Mouse (Mus musculus): ENCODE measurements around the gene Gng4.
"Not testable (repeated sequence)": the region's sequence is repeated elsewhere in the genome, so short reads cannot be mapped to it uniquely, and the experiment has no call there.

The Gng4 gene

DNA sequence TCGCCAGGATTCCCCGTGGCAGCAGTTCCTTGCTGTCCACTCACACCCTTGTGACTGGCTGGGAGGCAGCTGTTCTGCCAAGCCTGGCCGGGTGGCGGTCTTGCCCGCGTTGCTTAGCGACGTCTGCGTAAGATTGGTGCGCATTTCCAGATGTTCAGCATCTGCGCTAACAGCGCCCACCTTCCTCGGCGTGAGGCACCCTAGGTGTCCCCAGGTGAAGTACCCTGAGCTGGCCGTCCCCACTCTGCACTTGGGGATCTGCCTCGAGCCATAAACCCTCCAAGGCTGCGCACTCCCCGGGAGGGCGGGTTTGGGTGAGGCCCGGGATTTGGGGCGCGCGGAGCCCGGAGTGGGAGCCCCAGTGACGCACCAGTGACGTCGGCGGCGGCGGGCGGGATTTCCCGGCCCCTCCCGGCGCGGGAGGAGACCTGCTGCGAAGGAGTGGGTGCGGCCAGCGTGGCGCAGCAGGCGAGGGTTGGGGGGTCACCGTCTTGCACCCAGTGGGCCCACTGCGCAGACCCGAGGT is at the start of gene Gng4:
TSS of gene Gng4 (plus strand) at position 166 of the 526 bp plus-strand sequence.
- DNase-seq (ENCODE audit: low spot score in 2 of 2): peak in 1 of 2 experiments; percentile 19

DNA sequence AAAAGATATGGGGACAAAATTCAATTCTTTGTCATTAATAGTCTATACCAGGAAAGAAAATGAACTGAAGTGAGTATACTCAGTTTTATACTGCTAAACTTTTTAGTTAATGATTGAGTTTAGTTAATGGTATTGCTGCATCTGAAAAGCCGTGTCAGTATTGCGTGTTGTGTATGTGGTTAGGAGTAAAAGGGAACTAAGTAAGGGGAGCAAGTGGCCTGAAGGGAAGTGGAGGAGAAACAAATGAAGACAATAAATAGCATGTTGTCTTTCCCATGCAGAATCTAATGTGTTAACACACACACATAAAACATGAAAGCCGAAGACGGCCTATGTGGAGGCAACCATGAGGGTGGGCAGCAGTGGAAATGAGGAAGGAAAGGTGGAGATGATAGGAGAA is 44.6 kb upstream of the Gng4 start:
- no peak for DNase-seq (ENCODE audit: low spot score in 2 of 2)

DNA sequence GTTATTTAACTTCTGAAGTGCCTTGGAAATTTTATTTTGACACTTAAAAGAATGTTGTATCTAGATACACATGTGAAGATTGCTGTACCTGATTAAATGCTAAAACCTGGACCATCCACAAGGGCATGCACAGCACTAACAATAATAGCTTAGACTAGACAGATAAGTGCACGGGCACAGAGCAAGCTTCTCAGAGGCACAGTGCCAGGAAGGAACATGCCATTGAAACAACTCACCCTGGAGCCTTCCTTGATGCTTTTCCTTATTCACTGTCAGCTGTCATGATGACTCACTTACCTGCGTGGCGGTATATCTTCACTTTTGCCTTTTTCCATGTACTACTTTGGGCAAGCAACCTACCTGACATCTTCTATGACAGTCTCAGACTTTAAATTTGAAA is 37.9 kb upstream of the Gng4 start:
- no peak for DNase-seq (ENCODE audit: low spot score in 2 of 2)

DNA sequence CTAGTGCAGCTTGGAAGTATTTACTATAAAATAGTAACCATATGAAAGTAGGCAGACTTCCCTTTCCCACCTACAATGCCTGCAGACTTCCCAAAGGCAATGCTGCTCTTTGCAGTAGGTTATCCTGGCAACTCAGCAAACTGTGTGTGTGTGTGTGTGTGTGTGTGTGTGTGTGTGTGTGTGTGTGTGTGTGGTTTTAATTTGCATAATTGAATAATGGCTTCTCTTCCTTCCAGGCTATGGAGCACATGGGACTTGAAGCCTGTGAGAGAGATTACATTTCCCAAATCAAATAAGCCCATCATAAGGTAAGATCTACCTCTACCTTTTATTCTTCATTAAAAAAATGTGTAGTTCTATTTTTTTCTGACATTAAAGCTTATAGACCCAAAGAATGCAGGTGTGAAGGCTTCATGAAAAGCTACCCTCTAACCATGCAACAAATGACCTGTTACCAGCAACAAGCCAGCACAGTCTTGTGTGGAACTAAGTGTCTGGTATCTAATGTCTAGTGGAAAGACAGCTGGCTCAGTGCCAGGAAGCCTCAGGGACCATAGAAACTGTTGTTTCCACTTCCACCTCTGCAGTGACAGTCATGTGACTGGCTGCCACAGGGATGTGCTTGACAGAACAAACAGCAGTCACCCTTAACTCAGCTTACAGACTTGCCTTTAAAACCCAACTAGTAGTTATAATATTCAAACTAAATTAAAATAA is 7.9 kb upstream of the Gng4 start:
- no peak for DNase-seq (ENCODE audit: low spot score in 2 of 2)

DNA sequence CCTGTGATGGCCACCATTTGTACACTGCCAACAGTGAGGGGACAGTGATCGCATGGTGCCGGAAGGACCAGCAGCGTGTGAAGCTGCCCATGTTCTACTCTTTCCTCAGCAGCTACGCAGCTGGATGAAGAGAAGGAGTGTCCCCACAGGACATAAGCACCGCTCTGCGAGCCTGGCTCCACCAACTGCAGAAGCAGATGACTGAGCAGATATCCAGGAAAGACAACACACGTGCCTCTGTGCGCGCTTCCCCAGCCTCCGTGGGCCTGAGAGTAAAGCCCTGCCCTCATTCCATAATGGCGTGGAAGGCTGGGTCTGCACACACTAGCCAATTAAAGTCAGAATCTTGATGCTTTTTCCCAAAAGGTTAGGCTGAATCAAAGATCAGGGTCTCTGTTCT is 6.8 kb upstream of the Gng4 start:
- DNase-seq (ENCODE audit: low spot score in 2 of 2): no peak

DNA sequence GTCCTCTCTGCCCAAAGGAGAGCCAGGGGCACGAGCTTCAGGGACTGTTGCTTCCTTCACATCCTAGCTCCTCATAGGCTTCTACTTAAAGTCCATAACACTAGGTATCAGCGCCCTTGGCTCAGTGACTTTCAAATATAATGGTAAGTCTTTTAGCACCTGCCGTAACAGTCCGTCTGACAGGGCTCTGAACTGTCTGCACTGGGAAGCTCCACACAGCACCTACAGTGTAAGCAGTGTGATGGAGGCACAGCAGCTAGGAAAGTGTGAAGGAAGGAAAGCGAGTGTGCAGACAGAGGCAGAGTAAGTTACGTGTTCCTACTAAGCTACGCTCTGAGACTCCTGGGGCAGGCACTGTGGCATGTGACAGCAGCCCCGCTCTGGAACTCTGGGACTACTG is 6.2 kb upstream of the Gng4 start:
- no peak for DNase-seq (ENCODE audit: low spot score in 2 of 2)

DNA sequence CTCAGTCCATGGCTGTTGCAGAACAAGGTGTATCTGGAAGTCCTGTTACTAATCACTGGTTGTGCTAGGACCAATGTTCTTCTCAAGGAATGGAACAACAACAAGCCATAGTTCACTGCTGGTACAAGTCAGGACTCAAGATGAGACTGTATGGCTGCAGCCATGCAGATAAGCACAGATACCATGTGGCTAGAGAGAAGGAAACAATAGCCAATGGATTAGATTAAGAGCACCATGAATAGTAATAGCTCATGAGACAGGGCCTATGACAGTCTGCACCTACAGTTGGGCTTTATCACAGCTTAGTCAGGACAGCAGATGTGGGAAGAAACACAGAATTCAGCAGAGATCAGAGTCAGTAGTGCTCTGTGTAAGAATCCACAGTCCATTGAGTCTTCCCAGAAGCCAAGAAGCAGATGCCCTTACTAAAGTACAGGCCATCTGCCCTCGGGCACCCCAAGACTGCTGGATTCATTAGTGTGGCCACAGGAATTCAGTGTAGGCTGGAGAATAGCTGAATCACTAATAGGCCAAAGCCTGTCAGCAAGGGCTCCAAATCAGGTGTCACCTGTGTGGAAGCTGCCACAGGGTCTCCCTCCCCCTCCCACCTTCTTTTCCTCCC is 4.9 kb upstream of the Gng4 start:
- DNase-seq (ENCODE audit: low spot score in 2 of 2): no peak

DNA sequence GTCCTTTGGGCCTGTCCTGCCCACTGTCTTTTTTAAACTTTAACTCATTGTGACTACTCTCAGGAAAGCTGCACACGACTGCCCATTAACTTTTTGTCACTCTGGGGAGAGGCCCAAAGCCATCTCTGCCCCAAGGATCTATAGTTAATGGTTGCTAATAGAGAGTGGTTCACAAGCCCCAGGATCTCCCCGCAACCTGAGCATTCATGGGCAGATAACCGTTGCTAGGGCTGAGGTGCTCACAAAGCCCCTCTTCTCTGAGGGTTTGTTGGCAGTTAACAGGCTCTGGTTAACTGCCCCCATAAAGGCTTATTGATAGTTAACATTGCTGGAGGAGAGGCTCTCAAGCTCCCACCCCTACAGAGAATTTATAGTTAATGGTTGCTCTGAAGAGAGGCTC is 3.6 kb upstream of the Gng4 start:
- DNase-seq (ENCODE audit: low spot score in 2 of 2): no peak

DNA sequence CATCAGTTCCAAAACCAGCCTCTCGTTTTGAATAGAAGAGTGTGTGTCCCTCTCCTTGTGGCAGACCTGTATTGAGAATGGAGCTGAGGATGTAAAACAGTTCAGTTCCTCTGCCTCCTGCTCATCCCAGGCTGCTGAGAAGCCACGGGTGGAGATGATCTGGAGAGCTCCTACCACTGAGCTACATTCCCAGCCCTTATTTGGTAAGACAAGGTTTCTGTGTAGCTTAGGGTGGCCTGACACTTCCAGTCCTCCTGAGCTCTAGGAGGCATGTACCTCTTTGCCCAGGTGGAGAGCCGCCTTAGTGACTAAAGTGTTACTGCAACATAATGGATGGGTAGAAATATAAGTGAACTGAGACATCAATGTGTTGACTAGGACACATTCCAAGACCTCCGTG is 2.8 kb upstream of the Gng4 start:
- DNase-seq (ENCODE audit: low spot score in 2 of 2): no peak

DNA sequence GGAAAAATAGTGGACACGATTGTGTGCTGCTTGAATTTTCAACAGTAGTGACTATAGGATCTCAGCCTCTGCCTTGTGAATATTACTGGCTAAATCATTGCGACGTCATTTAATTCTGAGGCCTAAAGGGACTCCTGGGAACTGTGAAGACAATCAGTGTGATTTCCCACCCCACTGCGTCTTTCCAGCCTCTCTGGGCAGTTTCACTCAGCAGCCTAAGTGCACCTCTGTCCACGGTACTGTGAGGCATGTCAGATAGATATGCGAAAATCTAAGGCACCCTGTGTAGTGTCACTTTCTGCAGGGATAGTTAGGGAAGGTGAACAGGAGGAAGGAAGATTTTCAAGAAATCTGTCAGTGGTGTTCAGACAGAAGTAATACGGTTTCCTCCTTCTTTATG is 563 bp upstream of the Gng4 start:
- no peak for DNase-seq (ENCODE audit: low spot score in 2 of 2)

DNA sequence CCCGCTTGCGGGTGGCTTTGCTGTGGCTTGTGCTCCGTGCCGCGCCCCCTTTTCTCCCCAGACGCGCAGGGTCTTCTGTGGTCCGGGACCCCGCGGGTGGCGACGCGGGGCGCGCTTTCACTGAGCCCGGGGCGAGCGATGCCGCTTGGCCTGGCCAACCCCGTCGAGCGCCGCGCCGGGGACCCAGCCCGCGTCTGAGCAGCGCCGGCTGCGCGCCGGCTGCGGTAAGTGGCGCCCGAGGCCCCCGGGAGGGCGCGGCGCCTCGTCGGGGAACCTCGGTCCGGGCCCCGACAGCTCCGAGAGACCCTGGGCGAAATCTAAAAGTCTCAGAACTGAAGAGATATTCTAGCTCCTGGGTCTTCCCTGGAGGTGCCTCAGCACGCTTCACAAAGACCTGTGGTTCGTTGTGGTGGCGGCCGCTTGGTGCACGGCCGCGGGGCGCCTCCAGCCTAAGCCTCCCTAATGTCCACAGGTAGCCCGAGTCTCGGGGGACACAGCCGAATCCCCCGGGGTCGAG is 619 bp downstream of the Gng4 start:
- no peak for DNase-seq (ENCODE audit: low spot score in 2 of 2)

DNA sequence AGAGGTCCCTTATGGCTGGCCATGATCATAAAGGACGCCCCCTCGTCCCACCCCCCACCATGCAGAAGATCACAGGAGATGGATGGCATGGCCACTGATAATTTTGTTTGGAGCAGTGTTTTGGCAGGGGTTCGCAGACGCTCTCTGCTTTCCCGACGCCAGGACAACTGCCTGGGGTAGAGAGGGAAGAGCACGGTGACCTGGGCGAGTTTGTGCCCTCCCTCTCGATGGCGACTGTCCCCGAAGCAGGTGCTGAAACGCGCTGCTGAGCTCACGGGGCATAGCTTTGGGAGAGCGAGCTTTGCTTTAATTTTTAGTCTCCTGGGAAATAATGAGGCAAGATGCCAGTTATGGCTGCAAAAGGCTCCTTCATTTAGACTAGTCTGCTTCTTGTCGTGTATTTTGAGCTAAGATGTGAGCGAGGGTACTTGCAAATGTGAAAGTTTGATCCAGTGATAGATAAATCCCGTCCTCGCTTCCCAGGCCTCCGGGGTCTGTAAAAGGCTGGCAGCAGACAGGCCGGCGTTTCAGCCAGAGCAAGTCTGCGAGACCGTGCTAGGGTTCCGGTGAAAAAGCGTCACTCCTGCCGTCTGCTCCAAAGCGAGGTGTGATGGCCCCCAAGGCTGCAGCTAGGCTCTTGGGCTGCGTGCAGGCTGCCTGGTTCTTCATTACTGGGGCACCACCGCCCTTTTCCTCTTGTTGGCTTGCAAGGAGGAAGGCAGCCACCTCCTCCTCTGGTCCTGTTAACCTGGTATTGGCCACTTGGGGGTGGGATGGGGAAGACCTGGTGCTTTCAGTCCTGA is 1.3 kb downstream of the Gng4 start:
- no peak for DNase-seq (ENCODE audit: low spot score in 2 of 2)

DNA sequence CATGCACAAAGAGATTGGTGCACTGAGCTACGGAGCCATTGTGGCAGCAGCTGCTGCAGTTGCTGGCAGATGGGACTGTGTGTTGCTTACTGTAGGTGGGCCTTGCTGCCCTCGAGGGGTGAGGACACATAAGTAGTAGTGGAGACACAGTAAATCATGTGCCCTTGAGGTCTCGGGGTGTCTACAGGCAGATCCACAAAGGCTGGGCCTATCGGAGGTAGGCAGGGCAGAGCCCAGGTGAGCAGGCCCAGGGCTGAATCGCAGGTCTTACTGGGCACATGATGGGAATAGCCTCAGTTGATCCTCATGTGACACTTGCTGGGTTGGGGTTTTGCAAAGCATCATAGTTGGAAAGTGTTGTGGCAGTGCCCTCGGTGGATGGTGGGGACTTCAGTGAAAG is 3.1 kb downstream of the Gng4 start:
- DNase-seq (ENCODE audit: low spot score in 2 of 2): no peak

DNA sequence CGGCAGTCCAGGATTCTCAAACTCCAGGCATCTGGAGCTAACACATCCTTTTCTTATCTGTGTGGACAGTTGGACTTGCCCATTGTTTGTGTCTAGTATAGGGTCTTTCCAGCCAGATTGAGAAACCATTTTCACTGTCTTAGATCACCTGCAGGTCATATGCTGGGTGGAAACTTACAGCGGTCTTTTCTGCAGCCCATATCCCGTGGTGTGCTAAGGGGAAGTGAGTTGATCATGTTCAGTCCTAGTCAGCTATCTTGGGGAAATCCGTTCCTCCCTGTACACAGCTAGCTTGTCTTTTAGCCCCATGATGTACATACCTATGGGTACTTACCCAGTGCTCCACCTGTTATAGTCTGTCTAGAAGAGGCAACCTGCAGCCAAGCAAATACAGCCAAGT is 4.2 kb downstream of the Gng4 start:
- no peak for DNase-seq (ENCODE audit: low spot score in 2 of 2)

DNA sequence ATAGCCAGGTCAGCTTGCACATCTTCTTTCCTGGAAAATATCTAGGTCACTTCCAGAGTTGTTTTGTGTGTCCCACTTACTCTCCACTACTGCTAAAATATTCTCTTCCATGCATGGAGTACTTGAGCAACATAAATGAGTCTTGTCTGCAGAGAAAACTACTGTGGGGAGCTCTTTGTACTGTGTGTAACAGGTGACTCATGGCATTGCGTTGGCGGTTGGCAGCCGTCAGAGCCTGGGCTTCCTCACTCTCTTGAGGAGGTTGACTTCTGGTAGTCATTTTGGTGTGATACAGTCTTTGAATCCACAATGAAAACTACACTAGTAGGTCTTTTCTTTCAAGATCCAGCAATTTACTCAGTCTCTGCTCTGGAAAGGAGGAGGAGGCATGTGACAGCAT is 8.1 kb downstream of the Gng4 start:
- DNase-seq (ENCODE audit: low spot score in 2 of 2): no peak

DNA sequence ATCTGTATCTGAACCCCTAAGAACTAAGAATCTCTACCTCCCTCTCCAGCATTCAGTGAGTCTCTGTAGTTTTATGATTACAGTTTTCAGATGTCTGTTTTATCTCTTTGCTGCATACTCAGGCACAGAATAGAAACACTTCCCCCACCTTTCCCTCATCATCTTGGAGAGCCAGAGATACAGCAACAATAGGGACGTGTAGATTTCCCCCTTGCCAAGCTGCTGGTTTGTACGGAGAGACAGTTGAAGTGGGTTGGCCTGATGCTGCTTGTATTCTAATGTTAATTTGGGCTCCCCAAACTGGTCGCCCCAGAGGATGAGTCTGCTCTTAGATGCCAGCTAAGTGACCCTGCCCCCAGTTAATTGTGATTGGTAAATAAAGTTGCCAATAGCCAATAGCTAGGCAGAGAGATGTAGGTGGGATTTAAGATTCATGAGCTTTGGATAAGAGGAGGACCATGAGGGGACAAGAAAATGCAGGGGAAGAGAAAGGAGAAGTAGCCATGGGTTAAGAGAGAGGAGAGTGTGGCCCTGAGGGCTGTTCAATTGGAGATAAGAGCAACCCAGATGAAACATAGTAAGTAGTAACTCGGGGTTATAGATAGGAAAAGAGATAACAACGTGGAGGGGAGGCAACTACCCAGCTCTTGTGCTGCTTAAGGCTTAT is 11.4 kb downstream of the Gng4 start:
- DNase-seq (ENCODE audit: low spot score in 2 of 2): no peak

DNA sequence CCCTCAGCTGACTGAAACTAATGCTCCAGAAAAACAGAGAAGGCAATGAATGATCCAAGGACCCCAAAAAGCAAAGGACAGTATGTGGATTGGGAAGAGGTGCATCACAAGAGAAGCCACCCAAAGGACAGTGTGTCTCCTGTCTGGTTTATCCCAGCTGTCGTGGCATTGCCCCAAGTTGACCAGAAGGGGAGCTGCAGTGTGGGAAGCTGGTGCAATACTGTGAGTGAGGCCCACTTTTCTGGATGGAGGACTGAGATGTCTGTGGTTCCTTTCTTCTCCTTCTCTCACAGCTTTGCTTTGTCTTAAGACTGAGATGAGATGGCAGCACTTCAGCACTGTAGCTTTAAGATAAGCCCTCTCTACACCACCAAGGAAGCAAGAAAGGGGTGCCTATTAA is 12.2 kb downstream of the Gng4 start:
- DNase-seq (ENCODE audit: low spot score in 2 of 2): no peak

DNA sequence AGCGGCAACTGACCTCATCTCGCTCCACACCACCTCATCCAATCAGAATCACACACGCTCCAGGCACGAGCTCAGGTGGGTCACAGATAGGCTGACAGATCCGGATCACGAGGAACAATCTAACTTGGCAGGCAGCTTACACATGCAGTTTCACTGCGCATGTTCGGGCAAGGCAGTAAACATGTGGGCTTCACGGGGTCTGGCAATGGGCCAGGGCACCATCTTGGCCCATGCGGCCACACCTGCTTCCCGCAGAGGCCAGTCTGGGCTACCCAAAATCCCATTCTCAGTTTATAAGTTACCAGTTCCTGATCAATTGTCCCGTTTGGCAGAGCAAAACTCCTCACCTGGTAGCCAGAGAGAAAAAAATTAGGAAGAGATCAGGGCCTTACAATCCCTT is 14.0 kb downstream of the Gng4 start:
- not testable (repeated sequence) for DNase-seq (ENCODE audit: low spot score in 2 of 2)

DNA sequence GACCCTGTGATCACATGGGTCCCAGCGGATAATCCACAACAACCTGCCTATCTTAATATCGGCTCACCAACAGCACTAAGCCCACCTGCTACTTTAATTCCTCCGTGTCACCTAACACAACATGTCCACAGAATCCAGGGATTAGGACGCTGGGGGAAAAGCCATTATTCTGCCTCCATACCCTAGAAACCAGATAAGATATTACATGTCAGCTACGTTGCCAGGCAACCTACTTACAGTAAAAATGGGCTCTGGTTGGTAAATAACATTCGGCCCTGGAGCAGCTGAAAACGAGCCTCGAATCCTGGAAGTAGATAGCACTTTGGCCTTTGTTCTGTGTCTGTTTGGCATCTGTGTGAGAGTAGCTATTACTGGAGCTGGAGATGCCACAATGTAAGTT is 14.9 kb downstream of the Gng4 start:
- no peak for DNase-seq (ENCODE audit: low spot score in 2 of 2)

DNA sequence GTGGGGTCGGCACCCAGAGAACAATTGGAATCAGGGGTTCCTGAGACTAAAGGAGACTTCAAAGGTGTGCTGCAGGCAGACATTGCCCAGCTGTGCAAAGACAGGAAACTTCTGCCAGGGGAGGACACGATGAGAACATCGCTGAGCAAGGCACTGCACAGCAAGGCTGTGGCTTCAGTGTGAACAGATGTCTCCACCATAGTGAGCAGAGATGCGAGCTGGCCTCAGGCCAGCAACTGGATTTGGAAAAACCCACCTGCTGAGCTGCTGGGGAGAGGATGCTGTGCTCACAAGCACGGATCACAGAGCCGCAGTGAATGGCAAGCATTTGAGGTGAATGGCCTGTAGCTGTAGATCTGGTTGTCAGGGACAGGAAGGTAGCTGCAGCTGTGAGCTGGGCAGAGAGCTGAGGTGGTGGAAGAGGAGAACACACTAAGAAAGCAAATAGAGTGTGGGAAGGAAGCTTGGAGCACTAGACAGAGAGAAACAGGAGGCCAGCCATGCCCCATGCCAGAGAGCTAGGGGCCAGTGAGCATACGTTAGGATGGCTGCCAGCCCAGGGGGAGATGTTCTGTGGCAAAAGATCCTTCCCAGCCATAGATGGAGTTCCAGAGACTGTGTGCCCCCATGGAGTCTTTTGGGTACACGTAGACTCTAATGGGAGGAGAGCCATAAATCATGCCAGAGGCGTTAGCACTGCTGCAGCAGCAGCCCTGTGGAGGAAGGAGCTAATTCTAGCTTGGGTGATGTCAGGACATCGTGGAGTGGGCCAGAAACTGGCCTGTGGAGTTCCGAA is 24.7 kb downstream of the Gng4 start:
- DNase-seq (ENCODE audit: low spot score in 2 of 2): no peak

DNA sequence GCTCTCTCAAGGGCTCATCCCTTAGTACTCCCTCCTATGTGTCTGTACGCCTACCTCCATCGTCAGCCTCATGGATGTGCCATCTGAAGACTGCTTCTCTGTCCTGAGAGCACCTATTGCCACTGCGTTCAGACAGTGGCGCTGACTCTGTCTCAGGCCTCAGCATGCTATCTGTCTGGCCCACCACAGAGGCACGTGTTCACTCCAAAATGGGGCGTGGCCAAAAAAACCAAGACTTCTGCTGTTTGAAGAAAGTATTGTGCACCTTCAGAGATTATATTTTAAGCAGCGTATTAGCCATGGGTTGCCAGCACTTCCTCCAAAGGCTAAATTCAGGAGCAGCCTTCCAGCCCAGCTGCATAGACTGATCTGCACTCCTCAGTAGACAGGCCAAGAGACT is 27.0 kb downstream of the Gng4 start:
- no peak for DNase-seq (ENCODE audit: low spot score in 2 of 2)
